Mouse (Mus musculus) ES-E14 (cell line): ENCODE measurements around the gene Kcnh2. TPM values are rescaled to one million over a fixed set of nuclear protein-coding genes. Genes with fewer than 3 reads are reported as not detected.

Experiments
- DNase-seq: peaks from one replicate; pipeline ENCODE4 v3.0.0-alpha.2; 2013; ENCODE audit warnings: low read depth, low spot score
- H3K27ac ChIP-seq: 2 replicates; pipeline ENCODE4 v1.5.1; 2012; ENCODE audit warnings: low read depth, mild to moderate bottlenecking, low read length, moderate library complexity, mixed read lengths; ENCODE audit not compliant: poor library complexity, insufficient read depth, severe bottlenecking
- H3K36me3 ChIP-seq: 2 replicates; pipeline ENCODE4 v1.6.1; 2012; ENCODE audit warnings: mild to moderate bottlenecking, low read length, moderate library complexity, mixed read lengths; ENCODE audit not compliant: control insufficient read depth, poor library complexity, insufficient read depth, severe bottlenecking
- H3K4me1 ChIP-seq, 2 experiments: fragments of 150-350 bp in 1 of 2; sonication (generic) in 1 of 2; 2 replicates each; pipeline ENCODE4 v1.6.1; 2012; ENCODE audit warnings: low read length in 2 of 2, mild to moderate bottlenecking in 1 of 2, mixed read lengths in 1 of 2; ENCODE audit not compliant: control insufficient read depth in 2 of 2, insufficient read depth in 2 of 2, poor library complexity in 1 of 2
- H3K4me3 ChIP-seq, 2 experiments: fragments of 150-350 bp in 1 of 2; sonication (generic) in 1 of 2; 2 replicates each; pipeline ENCODE4 v1.5.1; 2012; ENCODE audit warnings: low read length in 2 of 2, low read depth in 1 of 2, mild to moderate bottlenecking in 1 of 2, mixed read lengths in 1 of 2; ENCODE audit not compliant: insufficient read depth in 1 of 2, poor library complexity in 1 of 2, severe bottlenecking in 1 of 2
- H3K9ac ChIP-seq: 2 replicates; pipeline ENCODE4 v1.6.1; 2012; ENCODE audit warnings: low read depth, mild to moderate bottlenecking, low read length, mixed read lengths; ENCODE audit not compliant: poor library complexity, insufficient read depth, severe bottlenecking
- H3K9me3 ChIP-seq: fragments of 150-350 bp; sonication (generic); 2 replicates; pipeline ENCODE4 v1.6.1; 2012; ENCODE audit warnings: low read depth, mild to moderate bottlenecking, low read length; ENCODE audit not compliant: control insufficient read depth, insufficient read depth
- CHD2 ChIP-seq: IDR thresholded peaks from 2 replicates; pipeline ENCODE4 v1.6.1; 2014; ENCODE audit warnings: mild to moderate bottlenecking, low read depth, low read length, inconsistent platforms
- HCFC1 ChIP-seq: IDR thresholded peaks from 2 replicates; pipeline ENCODE4 v1.6.1; 2012; ENCODE audit warnings: low read length, inconsistent platforms, borderline replicate concordance; ENCODE audit not compliant: insufficient read depth
- MAFK ChIP-seq: IDR thresholded peaks from 2 replicates; pipeline ENCODE4 v1.6.1; 2014; ENCODE audit warnings: mild to moderate bottlenecking, low read depth, low read length, inconsistent platforms; ENCODE audit not compliant: insufficient read depth
- ZC3H11A ChIP-seq: IDR thresholded peaks from 2 replicates; pipeline ENCODE4 v1.6.1; 2012; ENCODE audit warnings: low read depth, mild to moderate bottlenecking, inconsistent platforms, low read length, borderline replicate concordance
- ZNF384 ChIP-seq: IDR thresholded peaks from 2 replicates; pipeline ENCODE4 v1.6.1; 2012; ENCODE audit warnings: low read depth, low read length, inconsistent platforms
- in situ Hi-C, 2 experiments: fragments of 600-800 bp; cut with MboI; formaldehyde crosslinking; loops; one replicate each; pipeline ENCODE4 v1.15.1; 2025; ENCODE audit warnings: low sequenced_read_pairs in 2 of 2, inconsistent platforms in 1 of 2; ENCODE audit not compliant: unreplicated experiment in 2 of 2
- total RNA-seq: library from RNA; depleted of rRNA; stranded (reverse); fragments of 300-350 nt; gene quantifications from 2 replicates; pipeline ENCODE4 v1.2.3, GENCODE M21; 2012

The Kcnh2 gene
- total RNA-seq, 1 experiment = 6.5 TPM

GRCm38 (mm10) chr5:24394165-24394894, 42.9 kb upstream of the Kcnh2 start:
- Histone ChIP-seq H3K4me3 (peak overlapping the region; percentile 69 to 92), H3K36me3 (no peaks in the 10 kb centered on the region), H3K9ac (peak overlapping the region; percentile 83), H3K4me1 (peaks cover 3 to 11% of the 10 kb centered on the region in 2 experiments; a peak in 3 of 4 replicates), H3K9me3 (no peaks in the 10 kb centered on the region), H3K27ac (peak overlapping the region; percentile 56)
- TF ChIP-seq ZNF384 (no peak), HCFC1 (peak; percentile 97), CHD2 (peak; percentile 91)
- in situ Hi-C loops = no loop called here
- peak; percentile 98 for DNase-seq

GRCm38 (mm10) chr5:24393392-24393997, 42.1 kb upstream of the Kcnh2 start, which contains the start of gene Abcb8:
TSS of gene Abcb8 (plus strand) at chr5:24393663.
- Histone ChIP-seq H3K36me3 (no peaks in the 10 kb centered on the region), H3K27ac (peak within 1 kb of the TSS; percentile 56), H3K4me1 (peaks cover 3 to 12% of the 10 kb centered on the region in 2 experiments; a peak in 2 of 4 replicates), H3K9me3 (no peaks in the 10 kb centered on the region), H3K9ac (peak within 1 kb of the TSS; percentile 83), H3K4me3 (peak within 1 kb of the TSS; percentile 69 to 92)
- TF ChIP-seq CHD2 (peak; percentile 80), ZNF384 (no peak)
- in situ Hi-C loops = no loop called here
- DNase-seq = peak; percentile 81

- in situ Hi-C loops = no loop called here
- Histone ChIP-seq H3K4me1 (peaks cover 3 to 12% of the 10 kb centered on the region in 2 experiments; a peak in 2 of 4 replicates), H3K9me3 (no peaks in the 10 kb centered on the region), H3K4me3 (no peak overlapping the region), H3K27ac (no peak overlapping the region), H3K36me3 (no peaks in the 10 kb centered on the region), H3K9ac (no peak overlapping the region)
- TF ChIP-seq CHD2 (no peak), ZNF384 (no peak), MAFK (no peak), ZC3H11A (no peak), HCFC1 (no peak)
- no peak for DNase-seq
Observed at GRCm38 (mm10) chr5:24392724-24393123, 41.3 kb upstream of the Kcnh2 start.

GRCm38 (mm10) chr5:24391864-24392263, 40.5 kb upstream of the Kcnh2 start, which contains the start of gene Atg9b:
TSS of gene Atg9b (minus strand) at chr5:24392143.
- Histone ChIP-seq H3K36me3 (no peaks in the 10 kb centered on the region), H3K9ac (no peak within 1 kb of the TSS), H3K27ac (no peak within 1 kb of the TSS), H3K4me1 (peaks cover 3 to 14% of the 10 kb centered on the region in 2 experiments; a peak in 2 of 4 replicates), H3K4me3 (no peak within 1 kb of the TSS), H3K9me3 (no peaks in the 10 kb centered on the region)
- TF ChIP-seq CHD2 = no peak
- no peak for TF ChIP-seq ZNF384
- TF ChIP-seq HCFC1 = no peak
- TF ChIP-seq MAFK = no peak
- no peak for TF ChIP-seq ZC3H11A
- in situ Hi-C loops = no loop called here
- no peak for DNase-seq
